Mouse (Mus musculus) embryonic facial prominence, embryonic 11.5 days (tissue): Measurements from ENCODE around the gene Ccndbp1. TPM values are rescaled to one million over a fixed set of nuclear protein-coding genes. Genes with fewer than 3 reads are reported as not detected.
"Not testable (repeated sequence)": the region's sequence is repeated elsewhere in the genome, so short reads cannot be mapped to it uniquely, and the experiment has no call there.

Experiments used
- ATAC-seq: fragments of 200-750 bp; cut with Nextera tagmentation; replicated peaks from 2 replicates; pipeline ENCODE4 v1.8.0; 2017; ENCODE audit warnings: low read depth; ENCODE audit not compliant: insufficient number of reproducible peaks, low FRiP score, low TSS enrichment
- DNase-seq: peaks from one replicate; pipeline ENCODE4 v3.0.0-alpha.2; 2015; ENCODE audit warnings: low spot score
- H3K27ac ChIP-seq: fragments of 300-500 bp; sonication (generic); replicated peaks from 2 replicates; pipeline ENCODE4 v1.5.1; 2014; ENCODE audit warnings: mild to moderate bottlenecking, low read depth, low read length, control low read depth
- H3K27me3 ChIP-seq: fragments of 300-500 bp; sonication (generic); 2 replicates; pipeline ENCODE4 v1.6.1; 2014; ENCODE audit warnings: mild to moderate bottlenecking, low read length, moderate library complexity, mixed read lengths; ENCODE audit not compliant: control insufficient read depth, insufficient read depth
- H3K36me3 ChIP-seq: fragments of 300-500 bp; sonication (generic); replicated peaks from 2 replicates; pipeline ENCODE4 v1.6.1; 2014; ENCODE audit warnings: low read depth, mild to moderate bottlenecking, low read length, moderate library complexity, mixed read lengths; ENCODE audit not compliant: control insufficient read depth, insufficient read depth
- H3K4me1 ChIP-seq: fragments of 300-500 bp; sonication (generic); 2 replicates; pipeline ENCODE4 v1.6.1; 2014; ENCODE audit warnings: low read length, mixed read lengths; ENCODE audit not compliant: control insufficient read depth, insufficient read depth
- H3K4me2 ChIP-seq: fragments of 300-500 bp; sonication (generic); 2 replicates; pipeline ENCODE4 v1.6.1; 2014; ENCODE audit warnings: low read depth, mild to moderate bottlenecking, control low read depth, low read length, moderate library complexity
- H3K4me3 ChIP-seq: fragments of 300-500 bp; sonication (generic); 2 replicates; pipeline ENCODE4 v1.5.1; 2014; ENCODE audit warnings: low read depth, low read length, control low read depth
- H3K9ac ChIP-seq: fragments of 300-500 bp; sonication (generic); replicated peaks from 2 replicates; pipeline ENCODE4 v1.6.1; 2014; ENCODE audit warnings: mild to moderate bottlenecking, control low read depth, low read length
- H3K9me3 ChIP-seq: fragments of 300-500 bp; sonication (generic); replicated peaks from 2 replicates; pipeline ENCODE4 v1.6.1; 2016; ENCODE audit warnings: mild to moderate bottlenecking, low read length, inconsistent platforms, mixed read lengths; ENCODE audit not compliant: control insufficient read depth
- WGBS: fragments of 180-500 bp; shearing (Covaris S2); extraction: QIAGEN DNeasy Blood & Tissue Kit; methylation state at CpG from one replicate; pipeline ENCODE4 v1.1.7; 2014; 5-methylcytosine and 5-hydroxymethylcytosine counted together
- polyA plus RNA-seq: library from polyadenylated mRNA; unstranded; fragments of >200 nt; fragmentation: Nextera tagmentation; extraction: Ambion mirVana; gene quantifications from 2 replicates; pipeline ENCODE4 v1.2.1, GENCODE M21; 2014

Gene Ccndbp1
- polyA plus RNA-seq, 1 experiment from 2014 or later, result 33.3 TPM

- H3K4me3 ChIP-seq, result no peak overlapping the region
- H3K9me3 ChIP-seq, result no peaks in the 10 kb centered on the region
- DNase-seq (no peak), ATAC-seq (no peak)
- WGBS, result 73% methylated on average over 2 of the region's 2 CpGs
- no peaks in the 10 kb centered on the region for H3K27me3 ChIP-seq
- no peaks in the 10 kb centered on the region for H3K4me1 ChIP-seq
- no peak overlapping the region for H3K4me2 ChIP-seq
- no peaks in the 10 kb centered on the region for H3K36me3 ChIP-seq
- H3K9ac ChIP-seq, result no peak overlapping the region
- H3K27ac ChIP-seq, result no peak overlapping the region
Measured at GRCm38 (mm10) chr2:120980861-120981260, 27.3 kb upstream of the Ccndbp1 start.

- ATAC-seq, result no peak
- H3K9me3 ChIP-seq, result no peaks in the 10 kb centered on the region
Measured at GRCm38 (mm10) chr2:120983611-120984010, 24.6 kb upstream of the Ccndbp1 start.

DNA sequence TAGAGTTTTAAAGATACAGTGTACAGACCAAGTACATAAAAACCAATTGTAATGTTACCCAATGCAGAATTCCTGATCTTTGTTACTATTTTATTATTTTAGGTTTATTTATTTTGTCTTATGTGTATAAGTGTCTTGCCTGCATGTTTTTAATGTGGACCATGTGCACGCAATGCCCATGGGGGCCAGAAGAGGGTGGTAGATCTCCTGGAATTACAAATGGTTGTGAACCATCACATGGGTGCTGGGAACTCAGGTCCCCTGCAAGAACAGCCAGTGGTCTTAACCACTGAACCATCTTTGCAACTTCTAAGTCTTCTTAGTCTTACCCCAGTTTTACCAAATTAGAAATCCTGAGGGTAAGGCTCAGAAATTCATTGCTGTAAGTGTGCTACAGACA, 23.0 kb upstream of the Ccndbp1 start:
- no peak for DNase-seq
- no peak for ATAC-seq
- Histone ChIP-seq H3K27me3 (no peaks in the 10 kb centered on the region), H3K4me2 (no peak overlapping the region), H3K4me3 (no peak overlapping the region), H3K36me3 (no peaks in the 10 kb centered on the region), H3K9me3 (no peaks in the 10 kb centered on the region), H3K9ac (no peak overlapping the region), H3K27ac (no peak overlapping the region), H3K4me1 (no peaks in the 10 kb centered on the region)
- WGBS, result 90% methylated on average over 1 of the region's 1 CpGs

More at GRCm38 (mm10) chr2:120983611-120984010, 24.6 kb upstream of the Ccndbp1 start:
- H3K4me2 ChIP-seq, result no peak overlapping the region
- H3K27me3 ChIP-seq, result no peaks in the 10 kb centered on the region
- WGBS, result 13% methylated on average over 2 of the region's 2 CpGs
- no peak overlapping the region for H3K27ac ChIP-seq
- no peak for DNase-seq
- no peak overlapping the region for H3K4me3 ChIP-seq
- no peak overlapping the region for H3K9ac ChIP-seq
- H3K36me3 ChIP-seq, result no peaks in the 10 kb centered on the region
- H3K4me1 ChIP-seq, result no peaks in the 10 kb centered on the region

- no peaks in the 10 kb centered on the region for H3K9me3 ChIP-seq
- 63% methylated on average over 4 of the region's 4 CpGs for WGBS
- no peaks in the 10 kb centered on the region for H3K4me1 ChIP-seq
- H3K36me3 ChIP-seq, result no peaks in the 10 kb centered on the region
- no peak overlapping the region for H3K27ac ChIP-seq
- H3K9ac ChIP-seq, result no peak overlapping the region
- H3K4me3 ChIP-seq, result no peak overlapping the region
- H3K27me3 ChIP-seq, result no peaks in the 10 kb centered on the region
- ATAC-seq (no peak), DNase-seq (no peak)
- no peak overlapping the region for H3K4me2 ChIP-seq
Measured at GRCm38 (mm10) chr2:120991196-120991595, 17.0 kb upstream of the Ccndbp1 start.

DNA sequence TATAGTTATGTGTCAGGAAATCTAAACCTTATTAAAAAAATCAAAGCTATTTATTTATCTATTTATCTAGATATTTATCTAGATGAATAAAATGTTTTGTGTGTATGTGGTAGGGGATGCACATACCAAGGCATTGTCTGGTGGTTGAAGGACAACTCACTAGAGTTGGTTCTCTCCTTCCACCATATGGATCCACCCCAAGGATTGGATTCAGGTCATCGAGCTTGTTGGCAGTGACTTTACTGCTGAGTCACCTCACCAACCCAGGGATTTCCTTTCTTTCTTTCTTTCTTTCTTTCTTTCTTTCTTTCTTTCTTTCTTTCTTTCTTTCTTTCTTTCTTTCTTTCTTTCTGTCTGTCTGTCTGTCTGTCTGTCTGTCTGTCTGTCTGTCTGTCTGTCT, 11.6 kb upstream of the Ccndbp1 start:
- H3K9ac ChIP-seq, result not testable (repeated sequence)

GRCm38 (mm10) chr2:120998863-120999262, 9.3 kb upstream of the Ccndbp1 start:
- no peaks in the 10 kb centered on the region for H3K4me1 ChIP-seq
- no peak for DNase-seq
- H3K36me3 ChIP-seq, result no peaks in the 10 kb centered on the region
- WGBS, result 85% methylated on average over 8 of the region's 8 CpGs
- no peaks in the 10 kb centered on the region for H3K9me3 ChIP-seq
- no peak overlapping the region for H3K4me2 ChIP-seq
- no peak overlapping the region for H3K4me3 ChIP-seq
- H3K9ac ChIP-seq, result no peak overlapping the region
- no peak for ATAC-seq
- no peak overlapping the region for H3K27ac ChIP-seq
- no peaks in the 10 kb centered on the region for H3K27me3 ChIP-seq

More for the DNA sequence above, 11.6 kb upstream of the Ccndbp1 start:
- WGBS, result 70% methylated on average over 1 of the region's 1 CpGs
- H3K27me3 ChIP-seq, H3K4me2 ChIP-seq, ATAC-seq, H3K36me3 ChIP-seq, H3K9me3 ChIP-seq, DNase-seq, H3K4me3 ChIP-seq, H3K4me1 ChIP-seq, H3K27ac ChIP-seq: not testable (repeated sequence)

- Histone ChIP-seq H3K27ac (no peak overlapping the region), H3K27me3 (no peaks in the 10 kb centered on the region), H3K9ac (no peak overlapping the region), H3K4me1 (no peaks in the 10 kb centered on the region), H3K4me2 (no peak overlapping the region), H3K9me3 (no peaks in the 10 kb centered on the region), H3K4me3 (no peak overlapping the region), H3K36me3 (no peaks in the 10 kb centered on the region)
- 64% methylated on average over 2 of the region's 2 CpGs for WGBS
- DNase-seq (no peak), ATAC-seq (no peak)
Measured at GRCm38 (mm10) chr2:121003586-121003985, 4.6 kb upstream of the Ccndbp1 start.

DNA sequence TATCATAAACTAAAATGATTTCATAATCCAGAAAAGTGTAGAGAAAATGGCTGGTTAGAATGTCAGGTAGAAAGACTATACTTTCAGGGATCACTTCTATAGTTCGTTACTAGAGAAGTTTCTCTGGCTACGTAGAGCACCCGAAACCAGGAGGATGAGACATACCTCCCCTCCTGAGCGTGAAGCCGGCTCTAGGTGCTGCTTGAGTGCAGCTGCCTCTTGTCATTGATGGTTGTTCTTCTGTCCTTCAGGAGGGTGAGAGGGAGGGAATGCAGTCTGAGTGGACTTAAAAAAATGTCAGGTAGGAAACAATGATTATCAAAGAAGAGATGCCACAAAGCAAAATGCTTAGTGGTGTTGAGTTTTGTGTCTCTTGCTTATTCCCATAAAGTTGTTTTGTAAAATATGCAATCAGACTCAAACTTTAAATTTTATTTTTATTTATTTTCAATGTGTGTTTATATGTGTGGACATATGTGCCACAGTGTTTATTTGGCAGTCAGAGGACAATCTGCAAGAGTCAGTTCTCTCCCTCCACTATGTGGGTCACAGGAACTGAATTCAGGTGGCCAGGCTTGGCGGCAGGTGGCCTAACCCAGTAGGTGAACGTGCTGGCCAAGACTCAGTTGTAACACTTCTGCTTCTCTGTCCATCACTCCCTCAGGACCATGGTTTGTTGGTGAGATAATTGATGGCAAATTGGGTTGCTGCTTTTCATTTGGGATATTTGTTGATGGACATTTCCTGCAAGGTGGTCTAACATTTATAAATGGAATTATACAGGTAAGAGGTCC, 4.0 kb upstream of the Ccndbp1 start:
- Histone ChIP-seq H3K36me3 (no peaks in the 10 kb centered on the region), H3K4me1 (no peaks in the 10 kb centered on the region), H3K9ac (no peak overlapping the region), H3K4me2 (no peak overlapping the region), H3K27me3 (no peaks in the 10 kb centered on the region), H3K27ac (no peak overlapping the region), H3K9me3 (no peaks in the 10 kb centered on the region), H3K4me3 (no peak overlapping the region)
- 84% methylated on average over 7 of the region's 7 CpGs for WGBS
- ATAC-seq (no peak), DNase-seq (no peak)
